Mouse (Mus musculus) frontal cortex, adult 2 months (tissue): ENCODE results near the gene Trim71. TPM values are rescaled to one million over a fixed set of nuclear protein-coding genes. Genes with fewer than 3 reads are reported as not detected.

Experiments used
- DNase-seq, 2 experiments: peaks; one replicate each; pipeline ENCODE4 v3.0.0; 2022; ENCODE audit warnings: low spot score in 1 of 2; ENCODE audit errors: extremely low spot score in 1 of 2
- polyA plus RNA-seq: library from polyadenylated mRNA; depleted of rRNA; stranded (reverse); fragments of >200 nt; gene quantifications from 2 replicates; pipeline ENCODE4 v1.2.3, GENCODE M21; 2012; rRNA removed

The Trim71 gene
- polyA plus RNA-seq, 1 experiment: 0.26 TPM

- peak; percentile 28 to 90 for DNase-seq
Measured at GRCm38 (mm10) chr9:114498218-114498617, 66.0 kb downstream of the Trim71 start.

GRCm38 (mm10) chr9:114496469-114496868 lies 67.7 kb downstream of the Trim71 start:
- DNase-seq: no peak

GRCm38 (mm10) chr9:114487481-114488258 lies 76.5 kb downstream of the Trim71 start:
- no peak for DNase-seq

GRCm38 (mm10) chr9:114486808-114487207 lies 77.4 kb downstream of the Trim71 start:
- DNase-seq: no peak

GRCm38 (mm10) chr9:114484771-114485170 lies 79.4 kb downstream of the Trim71 start:
- DNase-seq: no peak

- no peak for DNase-seq
Measured at GRCm38 (mm10) chr9:114480940-114481339, 83.2 kb downstream of the Trim71 start.

- no peak for DNase-seq
Measured at GRCm38 (mm10) chr9:114477019-114477418, 87.2 kb downstream of the Trim71 start.

GRCm38 (mm10) chr9:114471892-114472291 lies 92.3 kb downstream of the Trim71 start:
- no peak for DNase-seq

- DNase-seq: no peak
Measured at GRCm38 (mm10) chr9:114468701-114469100, 95.5 kb downstream of the Trim71 start.

- DNase-seq: no peak
Measured at GRCm38 (mm10) chr9:114468217-114468616, 96.0 kb downstream of the Trim71 start.

GRCm38 (mm10) chr9:114466871-114467270 lies 97.3 kb downstream of the Trim71 start:
- DNase-seq: no peak

GRCm38 (mm10) chr9:114465442-114465841 lies 98.7 kb downstream of the Trim71 start:
- DNase-seq: no peak

- DNase-seq: no peak
Measured at GRCm38 (mm10) chr9:114462569-114462968, 101.6 kb downstream of the Trim71 start.

GRCm38 (mm10) chr9:114458436-114458835 lies 105.7 kb downstream of the Trim71 start:
- no peak for DNase-seq

Other genes starting within 250 kb of the Trim71 start
- gene Bcl2a1c, start 234.2 kb downstream of the Trim71 start, polyA plus RNA-seq: not detected in 2 replicates
- 15.5 and 16.4 TPM in 2 replicates for gene Crtap, start 173.7 kb downstream of the Trim71 start, polyA plus RNA-seq
- gene Glb1, start 163.3 kb downstream of the Trim71 start, polyA plus RNA-seq: 23.3 and 23.9 TPM in 2 replicates
- 4.0 and 4.9 TPM in 2 replicates for gene Tmppe, start 163.3 kb downstream of the Trim71 start, polyA plus RNA-seq
- not detected in 2 replicates for gene Ccr4, start 59.5 kb downstream of the Trim71 start, polyA plus RNA-seq
- gene C130032M10Rik, start 48.7 kb downstream of the Trim71 start, polyA plus RNA-seq: 0.17 TPM in 1 of 2 replicates, not detected in the other
- gene Cnot10, start 75.8 kb upstream of the Trim71 start, polyA plus RNA-seq: 78.8 and 83.4 TPM in 2 replicates
- gene Dync1li1, start 124.4 kb upstream of the Trim71 start, polyA plus RNA-seq: 49.7 and 56.9 TPM in 2 replicates
- gene Cmtm6, start 166.7 kb upstream of the Trim71 start, polyA plus RNA-seq: 18.4 and 23.9 TPM in 2 replicates
- gene Cmtm7, start 217.5 kb upstream of the Trim71 start, polyA plus RNA-seq: 9.5 and 9.8 TPM in 2 replicates